Mouse (Mus musculus): ENCODE data around the gene Adora2b.

DNA sequence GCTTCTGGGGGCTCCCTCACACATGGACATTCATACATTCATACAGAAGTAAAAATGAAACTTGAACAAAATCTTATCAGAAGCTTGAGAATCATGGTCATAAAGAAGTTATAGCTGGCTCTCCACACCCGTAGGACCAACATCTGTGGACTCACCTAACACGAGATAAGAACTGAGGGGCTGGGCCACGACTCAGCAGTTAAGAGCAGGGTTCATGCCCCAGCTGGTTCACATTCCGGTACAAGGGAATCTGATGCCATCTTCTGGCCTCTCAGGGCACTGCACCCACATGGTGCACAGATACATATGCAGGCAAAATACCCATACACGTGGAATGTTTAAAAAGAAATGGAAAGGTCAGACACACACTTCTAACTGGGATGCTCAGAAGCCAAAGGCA lies 29.2 kb downstream of the Adora2b start:
- TF ChIP-seq E2F4 (IDR thresholded peaks at IDR 0.05; ENCODE audit: insufficient read depth), result no peak
- no peak for TF ChIP-seq POLR2A (IDR thresholded peaks at IDR 0.05; ENCODE audit: insufficient read length, low read depth)
- no peak for TF ChIP-seq TCF12 (IDR thresholded peaks at IDR 0.05; ENCODE audit: insufficient read depth, poor library complexity, severe bottlenecking)
- TF ChIP-seq MAX (IDR thresholded peaks at IDR 0.05; ENCODE audit: low read depth), result no peak
- TF ChIP-seq USF1 (IDR thresholded peaks at IDR 0.05; ENCODE audit: low read depth), result no peak
- TF ChIP-seq MYOG (IDR thresholded peaks at IDR 0.05; ENCODE audit: control insufficient read depth in 1 of 3, insufficient read depth in 1 of 3, insufficient read length in 2 of 3, low read depth in 2 of 3), result no peak
- no peak for TF ChIP-seq CEBPB (IDR thresholded peaks at IDR 0.05; ENCODE audit: insufficient read depth, poor library complexity, severe bottlenecking)
- TF ChIP-seq MYOD1 (IDR thresholded peaks at IDR 0.05; ENCODE audit: control insufficient read depth in 1 of 3, insufficient read length in 2 of 3, low read depth in 2 of 3), result no peak
- TF ChIP-seq POLR2AphosphoS2 (IDR thresholded peaks at IDR 0.05; ENCODE audit: insufficient read length, low read depth), result no peak
- TF ChIP-seq SRF (IDR thresholded peaks at IDR 0.05; ENCODE audit: control insufficient read depth, insufficient read length, low read depth), result no peak
- no peak for TF ChIP-seq REST (IDR thresholded peaks at IDR 0.05; ENCODE audit: insufficient read depth, insufficient read length)

All from myocyte (in vitro differentiated cells).